Mouse (Mus musculus): ENCODE data around the gene Kifc3. TPM values are rescaled to one million over a fixed set of nuclear protein-coding genes. Genes with fewer than 3 reads are reported as not detected.

Kifc3 gene
- polyA plus RNA-seq, 1 experiment from 2014 or later, result 8.9 TPM

- Histone ChIP-seq H3K27me3 (replicated peaks; ENCODE audit: control insufficient read depth, insufficient read depth, low read length) (no peaks in the 10 kb centered on the region), H3K36me3 (ENCODE audit: control insufficient read depth, insufficient read depth, low read length) (no peaks in the 10 kb centered on the region), H3K27ac (ENCODE audit: low read depth, low read length) (no peak overlapping the region), H3K4me1 (ENCODE audit: control insufficient read depth, insufficient read depth, low read length) (no peaks in the 10 kb centered on the region; the same call in 1 of the 2 replicates), H3K4me2 (ENCODE audit: low read length) (no peak overlapping the region), H3K4me3 (ENCODE audit: low read depth, low read length) (no peak overlapping the region), H3K9me3 (replicated peaks; ENCODE audit: control insufficient read depth, low read length) (no peaks in the 10 kb centered on the region), H3K9ac (ENCODE audit: low read length) (no peak overlapping the region)
- no peak for ATAC-seq
- peak; percentile 28 for DNase-seq (ENCODE audit: low spot score)
- 62% methylated on average over 11 of the region's 11 CpGs for WGBS
Observed at GRCm38 (mm10) chr8:95209924-95210323, 7.3 kb upstream of the Kifc3 start.

DNA sequence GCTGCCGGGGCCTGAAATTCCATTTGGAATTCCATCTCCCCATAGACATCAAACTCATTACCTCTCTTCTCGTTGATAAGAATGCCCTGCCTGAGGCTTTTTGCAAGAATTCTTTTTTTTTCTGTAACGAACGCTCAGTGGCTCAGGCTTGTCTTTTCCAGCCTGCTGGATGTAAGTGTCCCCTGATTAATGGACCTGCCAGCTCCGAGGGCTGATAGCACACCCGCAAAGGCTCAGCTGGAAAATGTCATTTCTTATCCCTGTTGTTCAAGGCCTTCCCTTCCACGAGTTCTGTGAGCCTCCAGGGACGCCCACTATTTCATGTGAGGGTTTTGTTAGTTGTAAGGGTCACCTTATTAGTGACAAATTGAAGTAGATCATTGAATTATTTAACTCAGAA lies 3.3 kb upstream of the Kifc3 start:
- peak overlapping the region; percentile 40 for H3K27ac ChIP-seq (ENCODE audit: low read depth, low read length)
- H3K9ac ChIP-seq (ENCODE audit: low read length), result no peak overlapping the region
- no peaks in the 10 kb centered on the region for H3K9me3 ChIP-seq (replicated peaks; ENCODE audit: control insufficient read depth, low read length)
- no peak for ATAC-seq
- no peak overlapping the region for H3K4me3 ChIP-seq (ENCODE audit: low read depth, low read length)
- H3K36me3 ChIP-seq (ENCODE audit: control insufficient read depth, insufficient read depth, low read length), result no peaks in the 10 kb centered on the region
- 6% methylated on average over 8 of the region's 8 CpGs for WGBS
- peak; percentile 60 for DNase-seq (ENCODE audit: low spot score)
- H3K4me1 ChIP-seq (ENCODE audit: control insufficient read depth, insufficient read depth, low read length), result no peaks in the 10 kb centered on the region; the same call in 1 of the 2 replicates
- H3K4me2 ChIP-seq (ENCODE audit: low read length), result no peak overlapping the region
- no peaks in the 10 kb centered on the region for H3K27me3 ChIP-seq (replicated peaks; ENCODE audit: control insufficient read depth, insufficient read depth, low read length)

DNA sequence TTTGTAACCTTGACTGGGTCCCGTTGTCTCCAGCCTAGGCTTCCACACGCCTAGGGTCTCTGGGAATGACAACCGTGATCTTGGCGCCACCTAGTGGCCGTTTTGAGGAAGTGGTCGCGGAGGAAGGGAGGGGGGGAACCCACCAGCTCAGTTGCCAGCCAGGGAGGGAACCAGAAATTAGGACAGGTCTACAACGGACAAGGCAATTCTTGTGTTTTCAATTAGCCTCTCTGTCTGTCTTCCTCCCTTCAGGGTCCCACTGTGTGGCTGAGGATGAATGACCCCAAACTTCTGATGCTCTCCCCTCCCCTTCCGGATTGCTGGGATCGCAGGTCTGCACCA lies 1.4 kb upstream of the Kifc3 start:
- no peak overlapping the region for H3K27ac ChIP-seq (ENCODE audit: low read depth, low read length)
- H3K4me1 ChIP-seq (ENCODE audit: control insufficient read depth, insufficient read depth, low read length), result no peaks in the 10 kb centered on the region
- H3K4me3 ChIP-seq (ENCODE audit: low read depth, low read length), result no peak overlapping the region
- H3K9me3 ChIP-seq (replicated peaks; ENCODE audit: control insufficient read depth, low read length), result no peaks in the 10 kb centered on the region
- WGBS, result 17% methylated on average over 10 of the region's 10 CpGs
- ATAC-seq, result peak; percentile 86
- no peak overlapping the region for H3K4me2 ChIP-seq (ENCODE audit: low read length)
- 0 out of 2 replicates have a peak overlapping the region, but pooled peaks have one; percentile 21 for H3K9ac ChIP-seq (ENCODE audit: low read length)
- H3K27me3 ChIP-seq (replicated peaks; ENCODE audit: control insufficient read depth, insufficient read depth, low read length), result no peaks in the 10 kb centered on the region
- peak; percentile 83 for DNase-seq (ENCODE audit: low spot score)
- H3K36me3 ChIP-seq (ENCODE audit: control insufficient read depth, insufficient read depth, low read length), result no peaks in the 10 kb centered on the region

DNA sequence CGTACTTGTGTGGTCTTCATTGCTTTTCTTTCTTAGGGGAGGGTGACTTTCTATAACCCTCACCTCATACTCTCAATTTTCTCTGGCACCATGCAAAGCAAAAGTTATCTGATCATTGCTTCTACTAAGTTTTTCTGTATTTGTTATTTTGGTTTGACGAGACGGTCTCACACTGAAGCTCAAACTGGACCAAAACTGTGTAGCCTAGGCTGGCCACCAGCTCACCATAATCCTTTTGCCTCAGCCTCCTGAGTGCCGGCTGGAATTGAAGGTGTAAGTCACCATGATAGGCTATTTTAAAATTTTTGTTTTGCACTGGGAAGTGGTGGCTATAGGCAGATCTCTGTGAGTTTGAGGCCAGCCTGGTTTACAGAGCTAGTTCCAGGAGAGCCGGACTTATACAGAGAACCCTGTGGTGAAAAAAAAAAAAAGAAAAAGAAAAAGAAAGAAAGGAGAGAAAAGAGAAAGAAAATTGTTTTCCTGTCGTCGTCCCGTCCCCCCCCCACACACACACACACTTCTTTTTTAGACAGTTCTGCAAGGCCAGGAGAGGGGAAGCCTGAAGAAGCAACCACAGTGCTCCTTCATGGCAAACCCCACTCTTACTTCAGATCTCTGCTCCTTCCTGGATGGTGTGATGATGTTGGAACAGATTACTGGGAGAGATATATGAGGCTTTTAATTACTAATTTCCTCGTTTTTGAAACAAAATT lies 870 bp upstream of the Kifc3 start:
- Histone ChIP-seq H3K4me2 (ENCODE audit: low read length) (no peak overlapping the region), H3K36me3 (ENCODE audit: control insufficient read depth, insufficient read depth, low read length) (no peaks in the 10 kb centered on the region), H3K9ac (ENCODE audit: low read length) (no peak overlapping the region), H3K27ac (ENCODE audit: low read depth, low read length) (no peak overlapping the region), H3K9me3 (replicated peaks; ENCODE audit: control insufficient read depth, low read length) (no peaks in the 10 kb centered on the region), H3K4me1 (ENCODE audit: control insufficient read depth, insufficient read depth, low read length) (no peaks in the 10 kb centered on the region), H3K27me3 (replicated peaks; ENCODE audit: control insufficient read depth, insufficient read depth, low read length) (no peaks in the 10 kb centered on the region), H3K4me3 (ENCODE audit: low read depth, low read length) (no peak overlapping the region)
- WGBS, result 47% methylated on average over 9 of the region's 9 CpGs
- no peak for DNase-seq (ENCODE audit: low spot score)
- ATAC-seq, result no peak

- no peak for ATAC-seq
- H3K4me3 ChIP-seq (ENCODE audit: low read depth, low read length), result no peak overlapping the region
Observed at GRCm38 (mm10) chr8:95202056-95202570, 499 bp downstream of the Kifc3 start.

DNA sequence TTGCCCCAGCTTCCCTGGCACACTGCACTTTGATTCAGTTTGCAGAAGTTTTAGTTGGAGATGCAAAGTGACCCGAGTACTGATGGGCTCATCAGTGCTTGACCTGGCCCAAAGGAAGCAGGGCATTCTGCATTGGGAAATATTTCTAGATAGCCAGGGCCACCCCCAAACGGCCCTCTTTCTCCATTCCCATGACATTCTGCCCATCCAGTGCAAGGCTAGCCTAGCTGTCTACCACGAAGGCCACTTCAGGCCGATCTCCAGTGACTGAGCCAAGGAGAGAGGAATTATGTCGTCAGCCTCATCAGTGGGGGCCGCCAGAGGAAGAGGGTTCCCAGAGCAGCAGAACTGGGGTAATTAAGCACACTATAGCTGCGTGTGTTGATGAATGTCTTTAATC lies 1.1 kb downstream of the Kifc3 start:
- Histone ChIP-seq H3K4me1 (ENCODE audit: control insufficient read depth, insufficient read depth, low read length) (no peaks in the 10 kb centered on the region), H3K36me3 (ENCODE audit: control insufficient read depth, insufficient read depth, low read length) (no peaks in the 10 kb centered on the region), H3K27me3 (replicated peaks; ENCODE audit: control insufficient read depth, insufficient read depth, low read length) (no peaks in the 10 kb centered on the region), H3K4me2 (ENCODE audit: low read length) (no peak overlapping the region), H3K27ac (ENCODE audit: low read depth, low read length) (no peak overlapping the region), H3K9me3 (replicated peaks; ENCODE audit: control insufficient read depth, low read length) (no peaks in the 10 kb centered on the region), H3K4me3 (ENCODE audit: low read depth, low read length) (no peak overlapping the region), H3K9ac (ENCODE audit: low read length) (no peak overlapping the region)
- DNase-seq (ENCODE audit: low spot score), result no peak
- ATAC-seq, result no peak
- 46% methylated on average over 7 of the region's 7 CpGs for WGBS

More at GRCm38 (mm10) chr8:95202056-95202570, 499 bp downstream of the Kifc3 start:
- WGBS, result 85% methylated on average over 8 of the region's 8 CpGs
- no peaks in the 10 kb centered on the region for H3K4me1 ChIP-seq (ENCODE audit: control insufficient read depth, insufficient read depth, low read length)
- no peaks in the 10 kb centered on the region for H3K36me3 ChIP-seq (ENCODE audit: control insufficient read depth, insufficient read depth, low read length)
- no peak overlapping the region for H3K27ac ChIP-seq (ENCODE audit: low read depth, low read length)
- no peaks in the 10 kb centered on the region for H3K9me3 ChIP-seq (replicated peaks; ENCODE audit: control insufficient read depth, low read length)
- DNase-seq (ENCODE audit: low spot score), result no peak
- H3K9ac ChIP-seq (ENCODE audit: low read length), result no peak overlapping the region
- H3K4me2 ChIP-seq (ENCODE audit: low read length), result no peak overlapping the region
- H3K27me3 ChIP-seq (replicated peaks; ENCODE audit: control insufficient read depth, insufficient read depth, low read length), result no peaks in the 10 kb centered on the region

DNA sequence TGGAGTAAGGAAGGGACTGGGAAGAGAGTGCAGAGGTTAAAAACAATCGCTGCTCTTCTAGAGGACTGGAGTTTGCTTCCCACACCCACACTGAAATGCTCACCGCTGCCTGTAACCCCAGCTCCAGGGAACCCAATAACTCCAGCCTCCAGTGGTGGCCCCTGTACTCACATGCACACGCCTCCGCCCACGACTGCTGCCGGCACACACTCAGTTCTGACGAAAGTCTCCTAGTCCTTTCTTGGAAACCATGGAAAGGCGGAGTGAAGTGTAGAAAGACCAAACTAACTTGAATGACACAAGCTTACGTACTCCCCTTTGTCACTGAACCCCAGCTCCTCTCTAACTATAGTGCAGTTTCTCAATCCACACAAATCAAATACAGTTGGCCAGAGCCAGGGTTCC lies 2.6 kb downstream of the Kifc3 start:
- ATAC-seq (no peak), DNase-seq (ENCODE audit: low spot score) (no peak)
- Histone ChIP-seq H3K9ac (ENCODE audit: low read length) (no peak overlapping the region), H3K4me1 (ENCODE audit: control insufficient read depth, insufficient read depth, low read length) (no peaks in the 10 kb centered on the region), H3K9me3 (replicated peaks; ENCODE audit: control insufficient read depth, low read length) (no peaks in the 10 kb centered on the region), H3K36me3 (ENCODE audit: control insufficient read depth, insufficient read depth, low read length) (no peaks in the 10 kb centered on the region), H3K27ac (ENCODE audit: low read depth, low read length) (no peak overlapping the region), H3K4me2 (ENCODE audit: low read length) (no peak overlapping the region), H3K4me3 (ENCODE audit: low read depth, low read length) (no peak overlapping the region), H3K27me3 (replicated peaks; ENCODE audit: control insufficient read depth, insufficient read depth, low read length) (no peaks in the 10 kb centered on the region)
- WGBS, result 79% methylated on average over 9 of the region's 9 CpGs

DNA sequence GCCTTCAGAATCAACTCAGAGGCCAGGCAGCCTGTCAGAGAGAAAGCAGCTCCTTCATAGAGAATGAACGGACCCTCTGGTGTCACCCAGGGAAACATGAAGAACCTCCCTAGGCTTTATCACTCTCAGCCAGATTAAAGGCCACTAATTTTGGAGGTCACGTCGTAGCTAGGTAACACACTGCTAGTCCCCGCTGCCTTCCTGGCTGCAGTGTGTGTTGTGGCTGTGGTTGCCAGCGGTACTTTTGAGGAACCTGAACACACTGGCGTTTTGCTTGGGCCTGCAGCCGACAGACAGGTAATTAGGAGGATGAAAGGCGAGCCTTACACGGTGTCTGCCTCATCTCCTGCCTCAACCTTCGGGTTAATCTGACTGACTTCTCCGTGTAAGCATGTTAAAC lies 6.9 kb downstream of the Kifc3 start:
- WGBS, result 84% methylated on average over 11 of the region's 11 CpGs
- DNase-seq (ENCODE audit: low spot score), result no peak
- no peak overlapping the region for H3K27ac ChIP-seq (ENCODE audit: low read depth, low read length)
- ATAC-seq, result no peak
- no peak overlapping the region for H3K9ac ChIP-seq (ENCODE audit: low read length)
- H3K4me1 ChIP-seq (ENCODE audit: control insufficient read depth, insufficient read depth, low read length), result no peaks in the 10 kb centered on the region
- H3K9me3 ChIP-seq (replicated peaks; ENCODE audit: control insufficient read depth, low read length), result no peaks in the 10 kb centered on the region
- no peaks in the 10 kb centered on the region for H3K27me3 ChIP-seq (replicated peaks; ENCODE audit: control insufficient read depth, insufficient read depth, low read length)
- H3K4me2 ChIP-seq (ENCODE audit: low read length), result no peak overlapping the region
- no peak overlapping the region for H3K4me3 ChIP-seq (ENCODE audit: low read depth, low read length)
- H3K36me3 ChIP-seq (ENCODE audit: control insufficient read depth, insufficient read depth, low read length), result no peaks in the 10 kb centered on the region

GRCm38 (mm10) chr8:95191497-95192175 lies 11.0 kb downstream of the Kifc3 start:
- H3K27ac ChIP-seq (ENCODE audit: low read depth, low read length), result no peak overlapping the region
- no peaks in the 10 kb centered on the region for H3K36me3 ChIP-seq (ENCODE audit: control insufficient read depth, insufficient read depth, low read length)
- no peak overlapping the region for H3K4me3 ChIP-seq (ENCODE audit: low read depth, low read length)
- WGBS, result 91% methylated on average over 9 of the region's 9 CpGs
- ATAC-seq, result no peak
- no peaks in the 10 kb centered on the region for H3K9me3 ChIP-seq (replicated peaks; ENCODE audit: control insufficient read depth, low read length)
- DNase-seq (ENCODE audit: low spot score), result no peak
- no peaks in the 10 kb centered on the region for H3K4me1 ChIP-seq (ENCODE audit: control insufficient read depth, insufficient read depth, low read length)
- no peak overlapping the region for H3K9ac ChIP-seq (ENCODE audit: low read length)
- H3K27me3 ChIP-seq (replicated peaks; ENCODE audit: control insufficient read depth, insufficient read depth, low read length), result no peaks in the 10 kb centered on the region
- H3K4me2 ChIP-seq (ENCODE audit: low read length), result no peak overlapping the region

All from forebrain, embryonic 14.5 days (tissue).